9 mouse cellular contexts compared by ENCODE assay signal in the genomic region with DNA sequence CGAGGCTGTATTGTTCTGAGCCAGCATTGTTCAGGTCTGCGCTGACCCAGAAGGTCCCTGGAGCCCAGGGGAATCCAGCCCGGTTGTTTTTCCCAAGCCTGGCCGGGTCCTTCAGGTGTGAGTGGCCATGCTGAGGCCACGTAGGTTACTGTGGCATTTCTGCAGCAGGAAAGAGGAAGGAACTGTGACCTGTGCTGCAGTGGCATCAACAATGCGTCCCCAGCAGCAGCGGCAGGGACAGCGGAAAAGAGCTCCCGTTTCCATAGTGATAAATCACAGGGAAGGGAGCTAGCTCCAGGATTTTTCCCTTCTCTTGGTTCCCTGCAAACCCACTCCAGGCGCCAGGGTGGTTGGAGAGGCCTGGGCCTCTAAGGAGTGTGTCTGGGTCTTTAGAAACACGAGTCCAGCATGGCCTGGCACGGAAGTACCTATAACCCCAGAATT. TPM values are rescaled to one million over a fixed set of nuclear protein-coding genes. Genes with fewer than 3 reads are reported as not detected.
DNase-seq lines count a peak whose midpoint lies in the region; ATAC-seq lines count a peak whose summit lies in the region.
"Had no signal": no experiment of that assay in that cellular context is flagged by ENCODE, and none has a peak within 500 bp of the region (broad histone marks: within the 10 kb centered on the region; RNA-seq: fewer than 3 reads in every experiment).

No protein-coding gene starts in this region.

- no peaks in the 10 kb centered on the region for H3K9me3 ChIP-seq in forebrain, embryonic 12.5 days
- no peaks in the 10 kb centered on the region for H3K9me3 ChIP-seq in stomach, embryonic 15.5 days
- H3K9me3 ChIP-seq: limb, embryonic 13.5 days had no signal

- intact Hi-C loops in heart, postnatal 25 days (cut with DNase I) = loop anchor here (2.0 to 5.0 kb wide), 2 partner anchors 26 to 40 kb away; no protein-coding TSS in a partner anchor

- ATAC-seq in forebrain, embryonic 12.5 days (ENCODE audit: low FRiP score) = peak; percentile 64; the same call in 1 of the 2 replicates
- ATAC-seq in stomach, embryonic 15.5 days (ENCODE audit: insufficient read depth, low FRiP score, low read depth) = no peak; the same call in 1 of the 2 replicates

- H3K4me3 ChIP-seq in forebrain, embryonic 12.5 days (replicated peaks) = no peak overlapping the region
- H3K4me3 ChIP-seq in stomach, embryonic 15.5 days (replicated peaks) = no peak overlapping the region
- H3K4me3 ChIP-seq: limb, embryonic 13.5 days had no signal

- peak overlapping the region; percentile 10 for H3K4me2 ChIP-seq in forebrain, embryonic 12.5 days
- no peak overlapping the region for H3K4me2 ChIP-seq in stomach, embryonic 15.5 days
- H3K4me2 ChIP-seq: limb, embryonic 13.5 days had no signal

- H3K9ac ChIP-seq in forebrain, embryonic 12.5 days = 0 out of 2 replicates have a peak overlapping the region, but pooled peaks have one; percentile 29
- H3K9ac ChIP-seq in stomach, embryonic 15.5 days = no peak overlapping the region
- H3K9ac ChIP-seq: limb, embryonic 13.5 days had no signal

- H3K4me1 ChIP-seq in forebrain, embryonic 12.5 days = peaks cover 21% of the 10 kb centered on the region
- no peaks in the 10 kb centered on the region; the same call in 1 of the 2 replicates for H3K4me1 ChIP-seq in stomach, embryonic 15.5 days

- WGBS in forebrain, embryonic 12.5 days = 10% methylated on average over 12 of the region's 12 CpGs
- WGBS in stomach, embryonic 15.5 days = 31% methylated on average over 12 of the region's 12 CpGs

- no peaks in the 10 kb centered on the region for H3K36me3 ChIP-seq in forebrain, embryonic 12.5 days (replicated peaks)
- no peaks in the 10 kb centered on the region for H3K36me3 ChIP-seq in stomach, embryonic 15.5 days
- H3K36me3 ChIP-seq: limb, embryonic 13.5 days had no signal

- peak overlapping the region; percentile 84 for H3K27ac ChIP-seq in forebrain, embryonic 12.5 days
- peak overlapping the region; percentile 31; the same call in 1 of the 2 replicates for H3K27ac ChIP-seq in stomach, embryonic 15.5 days
- H3K27ac ChIP-seq: limb, embryonic 13.5 days had no signal

- 0 out of 2 replicates have a peak, but pooled peaks cover 4% of the 10 kb centered on the region for H3K27me3 ChIP-seq in forebrain, embryonic 12.5 days
- no peaks in the 10 kb centered on the region for H3K27me3 ChIP-seq in stomach, embryonic 15.5 days (replicated peaks)
- H3K27me3 ChIP-seq: limb, embryonic 13.5 days had no signal

- peak; percentile 40 for DNase-seq in brain, embryonic 18.5 days (ENCODE audit: low read depth, low spot score)
- peak; percentile 52 for DNase-seq in heart, postnatal 25 days (ENCODE audit: low spot score)
- peak; percentile 51 to 80 for DNase-seq in kidney, postnatal 25 days
- DNase-seq in lung, postnatal 25 days (ENCODE audit: low spot score) = peak; percentile 39
- no peak for DNase-seq in thymus, adult 18-20 months
- no peak for DNase-seq in B cell, adult 2 months

RNA-seq across cellular contexts. Expression of a gene that starts 13.2 kb away (rescaled TPM):
- 14.8 and 15.5 TPM in 2 replicates for polyA plus RNA-seq in forebrain, embryonic 12.5 days (2016; fragmentation: Nextera tagmentation; extraction: Ambion mirVana)
- 100 to 1,000 TPM; 127 to 139 TPM for total RNA-seq in heart, postnatal 25 days (2021)
- 44.6 and 48.5 TPM in 2 replicates for polyA plus RNA-seq in stomach, embryonic 15.5 days (2015; fragmentation: Nextera tagmentation; extraction: Ambion mirVana)

RNA-seq across cellular contexts. Expression of a gene that starts 13.8 kb away (rescaled TPM):
- polyA plus RNA-seq in forebrain, embryonic 12.5 days (2016; fragmentation: Nextera tagmentation; extraction: Ambion mirVana) = 0.91 and 0.95 TPM in 2 replicates
- 1 to 10 TPM; 1.1 to 1.6 TPM for total RNA-seq in heart, postnatal 25 days (2021)
- polyA plus RNA-seq in stomach, embryonic 15.5 days (2015; fragmentation: Nextera tagmentation; extraction: Ambion mirVana) = 2.5 and 2.7 TPM in 2 replicates

RNA-seq across cellular contexts. Expression of a gene that starts 42.1 kb away (rescaled TPM):
- 10.3 and 10.4 TPM in 2 replicates for polyA plus RNA-seq in forebrain, embryonic 12.5 days (2016; fragmentation: Nextera tagmentation; extraction: Ambion mirVana)
- total RNA-seq in heart, postnatal 25 days (2021) = 1 to 10 TPM; 4.2 to 4.9 TPM
- polyA plus RNA-seq in stomach, embryonic 15.5 days (2015; fragmentation: Nextera tagmentation; extraction: Ambion mirVana) = 9.7 and 11.1 TPM in 2 replicates

RNA-seq across cellular contexts. Expression of a gene that starts 51.8 kb away (rescaled TPM):
- 507 and 536 TPM in 2 replicates for polyA plus RNA-seq in forebrain, embryonic 12.5 days (2016; fragmentation: Nextera tagmentation; extraction: Ambion mirVana)
- 100 to 1,000 TPM; 310 to 351 TPM for total RNA-seq in heart, postnatal 25 days (2021)
- 295 and 312 TPM in 2 replicates for polyA plus RNA-seq in stomach, embryonic 15.5 days (2015; fragmentation: Nextera tagmentation; extraction: Ambion mirVana)

RNA-seq across cellular contexts. Expression of a gene that starts 51.9 kb away (rescaled TPM):
- polyA plus RNA-seq in forebrain, embryonic 12.5 days (2016; fragmentation: Nextera tagmentation; extraction: Ambion mirVana) = 25.4 and 27.0 TPM in 2 replicates
- total RNA-seq in heart, postnatal 25 days (2021) = 1 to 10 TPM; 5.9 to 7.3 TPM
- polyA plus RNA-seq in stomach, embryonic 15.5 days (2015; fragmentation: Nextera tagmentation; extraction: Ambion mirVana) = 17.7 and 19.9 TPM in 2 replicates

Comparison
In these comparisons a context has a peak if more than half of its experiments do, and no peak if none do; other contexts are left out.
1. DNase-seq: peak in brain, embryonic 18.5 days (single experiment), heart, postnatal 25 days (single experiment), kidney, postnatal 25 days (2 of 2) and lung, postnatal 25 days (single experiment); none in thymus, adult 18-20 months (0 of 2) and B cell, adult 2 months (0 of 2).